Comparison of ENCODE assay signal across 23 mouse cellular contexts in genomic region chr5:111644788-111645187, GRCm38 (mm10).
DNase-seq lines count a peak whose midpoint lies in the region; ATAC-seq and TF ChIP-seq lines count a peak whose summit lies in the region.
"Had no signal": no experiment of that assay in that cellular context is flagged by ENCODE, and none has a peak within 500 bp of the region (broad histone marks: within the 10 kb centered on the region; RNA-seq: fewer than 3 reads in every experiment).

No protein-coding gene starts in this region.

- 77% methylated on average over 4 of the region's 4 CpGs for WGBS in forebrain, embryonic 10.5 days
- WGBS in forebrain, embryonic 11.5 days = 72% methylated on average over 4 of the region's 4 CpGs
- WGBS in hindbrain, embryonic 10.5 days = 75% methylated on average over 4 of the region's 4 CpGs
- 60% methylated on average over 4 of the region's 4 CpGs for WGBS in hindbrain, embryonic 16.5 days
- WGBS in lung, embryonic 15.5 days = 48% methylated on average over 4 of the region's 4 CpGs
- 41% methylated on average over 4 of the region's 4 CpGs for WGBS in hindbrain, postnatal 0 days

- no peak overlapping the region for H3K4me3 ChIP-seq in forebrain, embryonic 10.5 days
- H3K4me3 ChIP-seq in forebrain, embryonic 11.5 days (ENCODE audit: low read depth, low read length) = no peak overlapping the region
- no peak overlapping the region for H3K4me3 ChIP-seq in hindbrain, embryonic 10.5 days
- H3K4me3 ChIP-seq in hindbrain, embryonic 16.5 days (ENCODE audit: low read length) = no peak overlapping the region
- H3K4me3 ChIP-seq in lung, embryonic 15.5 days = no peak overlapping the region
- H3K4me3 ChIP-seq in hindbrain, postnatal 0 days (ENCODE audit: low read length) = no peak overlapping the region
- H3K4me3 ChIP-seq: embryonic facial prominence, embryonic 12.5 days; heart, embryonic 10.5 days had no signal

- no peak for TF ChIP-seq CTCF in hindbrain, postnatal 0 days (IDR thresholded peaks at IDR 0.05; ENCODE audit: low read depth)

- ATAC-seq in forebrain, embryonic 11.5 days (replicated peaks; ENCODE audit: low FRiP score) = no peak
- ATAC-seq in hindbrain, embryonic 16.5 days = no peak
- 0 out of 2 replicates have a peak, but pooled peaks have one; percentile 13 for ATAC-seq in lung, embryonic 15.5 days (ENCODE audit: borderline replicate concordance, extremely low read depth, low FRiP score, low TSS enrichment)
- no peak for ATAC-seq in hindbrain, postnatal 0 days
- ATAC-seq: CD4-positive, CD25-positive, alpha-beta regulatory T cell, adult 4 months; intestine, embryonic 16.5 days had no signal

- peaks cover 14% of the 10 kb centered on the region for H3K27me3 ChIP-seq in forebrain, embryonic 10.5 days (ENCODE audit: poor library complexity, severe bottlenecking)
- H3K27me3 ChIP-seq in forebrain, embryonic 11.5 days (ENCODE audit: control insufficient read depth, insufficient read depth, low read length) = no peaks in the 10 kb centered on the region
- peaks cover 20% of the 10 kb centered on the region for H3K27me3 ChIP-seq in hindbrain, embryonic 10.5 days (ENCODE audit: insufficient read depth, poor library complexity, severe bottlenecking)
- H3K27me3 ChIP-seq in hindbrain, embryonic 16.5 days (replicated peaks; ENCODE audit: control insufficient read depth, insufficient read depth, low read length) = no peaks in the 10 kb centered on the region
- peaks cover 2% of the 10 kb centered on the region; the same call in 1 of the 2 replicates for H3K27me3 ChIP-seq in lung, embryonic 15.5 days
- no peaks in the 10 kb centered on the region for H3K27me3 ChIP-seq in hindbrain, postnatal 0 days (ENCODE audit: insufficient read depth, low read length)
- H3K27me3 ChIP-seq: embryonic facial prominence, embryonic 12.5 days had no signal

- H3K4me2 ChIP-seq in forebrain, embryonic 11.5 days (ENCODE audit: low read depth, low read length, severe bottlenecking) = no peak overlapping the region
- H3K4me2 ChIP-seq in hindbrain, embryonic 16.5 days (ENCODE audit: low read length) = no peak overlapping the region
- no peak overlapping the region for H3K4me2 ChIP-seq in lung, embryonic 15.5 days
- H3K4me2 ChIP-seq in hindbrain, postnatal 0 days (ENCODE audit: low read depth, low read length) = no peak overlapping the region
- H3K4me2 ChIP-seq: embryonic facial prominence, embryonic 12.5 days had no signal

- H3K9ac ChIP-seq in forebrain, embryonic 11.5 days (ENCODE audit: low read length) = no peak overlapping the region; the same call in 1 of the 2 replicates
- H3K9ac ChIP-seq in hindbrain, embryonic 16.5 days (ENCODE audit: low read depth, low read length) = no peak overlapping the region
- no peak overlapping the region for H3K9ac ChIP-seq in lung, embryonic 15.5 days
- H3K9ac ChIP-seq in hindbrain, postnatal 0 days (replicated peaks; ENCODE audit: low read length) = no peak overlapping the region
- H3K9ac ChIP-seq: embryonic facial prominence, embryonic 12.5 days had no signal

- H3K27ac ChIP-seq in forebrain, embryonic 10.5 days = peak overlapping the region; percentile 68
- no peak overlapping the region for H3K27ac ChIP-seq in forebrain, embryonic 11.5 days (ENCODE audit: low read depth, low read length)
- peak overlapping the region; percentile 66 for H3K27ac ChIP-seq in hindbrain, embryonic 10.5 days
- H3K27ac ChIP-seq in hindbrain, embryonic 16.5 days (ENCODE audit: low read depth, low read length) = no peak overlapping the region
- no peak overlapping the region for H3K27ac ChIP-seq in lung, embryonic 15.5 days
- 0 out of 2 replicates have a peak overlapping the region, but pooled peaks have one; percentile 11 for H3K27ac ChIP-seq in hindbrain, postnatal 0 days
- H3K27ac ChIP-seq: embryonic facial prominence, embryonic 12.5 days; heart, embryonic 10.5 days had no signal

- H3K4me1 ChIP-seq in forebrain, embryonic 10.5 days = peaks cover 53% of the 10 kb centered on the region
- H3K4me1 ChIP-seq in forebrain, embryonic 11.5 days (replicated peaks; ENCODE audit: control insufficient read depth, insufficient read depth, low read length) = peaks cover 26% of the 10 kb centered on the region
- H3K4me1 ChIP-seq in hindbrain, embryonic 10.5 days (replicated peaks) = peaks cover 53% of the 10 kb centered on the region
- H3K4me1 ChIP-seq in hindbrain, embryonic 16.5 days (ENCODE audit: control insufficient read depth, insufficient read depth, low read depth, low read length) = peaks cover 20% of the 10 kb centered on the region
- H3K4me1 ChIP-seq in lung, embryonic 15.5 days = peaks cover 37% of the 10 kb centered on the region
- H3K4me1 ChIP-seq in hindbrain, postnatal 0 days (ENCODE audit: insufficient read depth, low read length) = peaks cover 5% of the 10 kb centered on the region

- H3K36me3 ChIP-seq in forebrain, embryonic 10.5 days (replicated peaks) = no peaks in the 10 kb centered on the region
- H3K36me3 ChIP-seq in forebrain, embryonic 11.5 days (ENCODE audit: control insufficient read depth, insufficient read depth, low read length) = no peaks in the 10 kb centered on the region
- H3K36me3 ChIP-seq in hindbrain, embryonic 10.5 days = no peaks in the 10 kb centered on the region
- H3K36me3 ChIP-seq in hindbrain, embryonic 16.5 days (ENCODE audit: control insufficient read depth, insufficient read depth, low read length) = no peaks in the 10 kb centered on the region
- H3K36me3 ChIP-seq in lung, embryonic 15.5 days = no peaks in the 10 kb centered on the region
- no peaks in the 10 kb centered on the region for H3K36me3 ChIP-seq in hindbrain, postnatal 0 days (ENCODE audit: insufficient read depth, low read length)
- H3K36me3 ChIP-seq: embryonic facial prominence, embryonic 12.5 days; G1E; heart, embryonic 10.5 days had no signal

- DNase-seq in forebrain, embryonic 10.5 days (ENCODE audit: extremely low spot score, low spot score) = no peak
- DNase-seq in forebrain, embryonic 11.5 days (ENCODE audit: low spot score) = no peak
- no peak for DNase-seq in hindbrain, embryonic 10.5 days (ENCODE audit: low spot score)
- no peak for DNase-seq in lung, postnatal 10 days
- no peak for DNase-seq in hindbrain, postnatal 0 days (ENCODE audit: low spot score)
- DNase-seq: adrenal gland, adult 8-10 months; adrenal gland, postnatal 36 days; B cell, adult 2 months; cerebellum, adult 11 months; cerebellum, adult 8-10 months; cerebellum, postnatal 14 days; embryo, embryonic 11 days; gastrocnemius, postnatal 10 days; heart, adult 18-20 months; heart, postnatal 10 days; heart, postnatal 4 days had no signal

- peaks cover 3% of the 10 kb centered on the region; the same call in 1 of the 2 replicates for H3K9me3 ChIP-seq in forebrain, embryonic 10.5 days
- no peaks in the 10 kb centered on the region; the same call in 1 of the 2 replicates for H3K9me3 ChIP-seq in forebrain, embryonic 11.5 days (ENCODE audit: control insufficient read depth, low read length)
- H3K9me3 ChIP-seq in hindbrain, embryonic 10.5 days = 0 out of 2 replicates have a peak, but pooled peaks cover 2% of the 10 kb centered on the region
- no peaks in the 10 kb centered on the region for H3K9me3 ChIP-seq in hindbrain, embryonic 16.5 days (ENCODE audit: control insufficient read depth, low read length)
- H3K9me3 ChIP-seq in lung, embryonic 15.5 days = no peaks in the 10 kb centered on the region
- H3K9me3 ChIP-seq in hindbrain, postnatal 0 days (ENCODE audit: low read length) = no peaks in the 10 kb centered on the region
- H3K9me3 ChIP-seq: embryonic facial prominence, embryonic 12.5 days; heart, embryonic 10.5 days had no signal

Comparison
In these comparisons a context has a peak if more than half of its experiments do, and no peak if none do; other contexts are left out.
1. H3K27ac ChIP-seq: peak in forebrain, embryonic 10.5 days (single experiment), hindbrain, embryonic 10.5 days (single experiment) and hindbrain, postnatal 0 days (single experiment); none in forebrain, embryonic 11.5 days (single experiment), hindbrain, embryonic 16.5 days (single experiment) and lung, embryonic 15.5 days (single experiment).